Mouse (Mus musculus) layer of hippocampus, adult 18-20 months (tissue): ENCODE data around the gene Tssk4. TPM values are rescaled to one million over a fixed set of nuclear protein-coding genes. Genes with fewer than 3 reads are reported as not detected.

Experiments used
- total RNA-seq, 2 experiments: library from RNA; stranded (reverse); gene quantifications; 2 replicates each; pipeline ENCODE4 v1.2.3; 2021

Gene Tssk4
- total RNA-seq, 2 experiments from 2014 or later: 0.79 to 1.2 TPM

Other genes with a start within 250 kb of the Tssk4 start
- gene Dhrs4, start 171.4 kb upstream of the Tssk4 start, total RNA-seq: 10 to 100 TPM; 20.2 to 22.1 TPM
- 10 to 100 TPM; 46.8 to 50.8 TPM for gene Carmil3, start 159.5 kb upstream of the Tssk4 start, total RNA-seq
- gene Cpne6, start 139.7 kb upstream of the Tssk4 start, total RNA-seq: 100 to 1,000 TPM; 653 to 657 TPM
- 1 to 10 TPM; 1.7 to 2.2 TPM for gene Nrl, start 125.2 kb upstream of the Tssk4 start, total RNA-seq
- 10 to 100 TPM; 50.9 to 54.2 TPM for gene Pck2, start 109.9 kb upstream of the Tssk4 start, total RNA-seq
- 10 to 100 TPM; 72.2 to 83.8 TPM for gene Dcaf11, start 90.2 kb upstream of the Tssk4 start, total RNA-seq
- 1 to 10 TPM in 1 of 2 experiments, under 1 TPM in 1; 0.79 to 1.6 TPM for gene A730061H03Rik, start 89.8 kb upstream of the Tssk4 start, total RNA-seq
- not detected for gene Fitm1, start 74.6 kb upstream of the Tssk4 start, total RNA-seq
- 10 to 100 TPM; 54.0 to 56.6 TPM for gene Psme1, start 72.1 kb upstream of the Tssk4 start, total RNA-seq
- gene Emc9, start 64.9 kb upstream of the Tssk4 start, total RNA-seq: 10 to 100 TPM; 43.3 to 49.5 TPM
- gene Psme2, start 59.1 kb upstream of the Tssk4 start, total RNA-seq: 10 to 100 TPM; 53.7 to 57.4 TPM
- gene Rnf31, start 58.5 kb upstream of the Tssk4 start, total RNA-seq: 10 to 100 TPM; 38.0 to 43.0 TPM
- 10 to 100 TPM; 10.9 to 13.3 TPM for gene Irf9, start 46.6 kb upstream of the Tssk4 start, total RNA-seq
- gene Rec8, start 32.1 kb upstream of the Tssk4 start, total RNA-seq: 1 to 10 TPM; 1.4 to 1.8 TPM
- 100 to 1,000 TPM; 119 to 128 TPM for gene Ipo4, start 14.2 kb upstream of the Tssk4 start, total RNA-seq
- 1 to 10 TPM; 2.7 to 3.8 TPM for gene Gm49378, start 12.3 kb upstream of the Tssk4 start, total RNA-seq
- gene Tm9sf1, start 6.4 kb upstream of the Tssk4 start, total RNA-seq: 10 to 100 TPM; 39.6 to 40.8 TPM
- 10 to 100 TPM; 45.5 to 52.3 TPM for gene Mdp1, start 10.3 kb downstream of the Tssk4 start, total RNA-seq
- 10 to 100 TPM; 23.3 to 26.4 TPM for gene Gmpr2, start 21.8 kb downstream of the Tssk4 start, total RNA-seq
- 100 to 1,000 TPM; 294 to 304 TPM for gene Nedd8, start 21.9 kb downstream of the Tssk4 start, total RNA-seq
- gene Tinf2, start 31.6 kb downstream of the Tssk4 start, total RNA-seq: 10 to 100 TPM; 12.3 to 15.2 TPM
- not detected for gene Tgm1, start 63.7 kb downstream of the Tssk4 start, total RNA-seq
- 10 to 100 TPM; 43.7 to 45.7 TPM for gene Rabggta, start 72.1 kb downstream of the Tssk4 start, total RNA-seq
- gene Dhrs1, start 95.5 kb downstream of the Tssk4 start, total RNA-seq: 10 to 100 TPM; 83.2 to 98.7 TPM
- gene Nop9, start 95.5 kb downstream of the Tssk4 start, total RNA-seq: 10 to 100 TPM; 11.7 to 14.5 TPM
- 1 to 10 TPM; 1.7 to 2.2 TPM for gene Cideb, start 108.3 kb downstream of the Tssk4 start, total RNA-seq
- gene Ltb4r2, start 111.2 kb downstream of the Tssk4 start, total RNA-seq: under 1 TPM; 0.12 to 0.13 TPM
- under 1 TPM in 1 of 2 experiments, not detected in 1; 0.45 TPM for gene Ltb4r1, start 115.8 kb downstream of the Tssk4 start, total RNA-seq
- gene Adcy4, start 133.9 kb downstream of the Tssk4 start, total RNA-seq: 1 to 10 TPM; 3.1 to 4.4 TPM
- gene Ripk3, start 138.7 kb downstream of the Tssk4 start, total RNA-seq: 1 to 10 TPM in 1 of 2 experiments, under 1 TPM in 1; 0.52 to 1.1 TPM
- 1 to 10 TPM; 1.4 to 2.3 TPM for gene Nfatc4, start 173.0 kb downstream of the Tssk4 start, total RNA-seq
- gene Nynrin, start 203.8 kb downstream of the Tssk4 start, total RNA-seq: 1 to 10 TPM; 7.0 to 8.0 TPM
- under 1 TPM; 0.15 to 0.64 TPM for gene Cbln3, start 234.2 kb downstream of the Tssk4 start, total RNA-seq
- gene Khnyn, start 234.8 kb downstream of the Tssk4 start, total RNA-seq: 10 to 100 TPM; 11.4 to 12.2 TPM